Mouse (Mus musculus) stomach, postnatal 0 days (tissue): Measurements from ENCODE around the gene Dpep2nb.

Experiments
- CTCF ChIP-seq: IDR thresholded peaks from 2 replicates; pipeline ENCODE4 v1.5.1; 2016; ENCODE audit warnings: antibody characterized with exemption, low read depth, mild to moderate bottlenecking, moderate library complexity
- EP300 ChIP-seq: optimal IDR thresholded peaks from 2 replicates; pipeline ENCODE3; 2016; ENCODE audit warnings: antibody characterized with exemption

GRCm38 (mm10) chr8:106044151-106044550, 38.4 kb upstream of the Dpep2nb start:
- TF ChIP-seq EP300 (no peak), CTCF (no peak)
